Mouse (Mus musculus) liver, postnatal 0 days (tissue): ENCODE measurements around the gene Ablim1.

Source experiments
- CTCF ChIP-seq: sonication (generic); IDR thresholded peaks from 2 replicates; pipeline ENCODE4 v1.5.1; 2016; ENCODE audit warnings: antibody characterized with exemption, low read depth
- EP300 ChIP-seq: IDR thresholded peaks from 2 replicates; pipeline ENCODE4 v1.6.1; 2016; ENCODE audit warnings: antibody characterized with exemption, low read depth, mild to moderate bottlenecking

DNA sequence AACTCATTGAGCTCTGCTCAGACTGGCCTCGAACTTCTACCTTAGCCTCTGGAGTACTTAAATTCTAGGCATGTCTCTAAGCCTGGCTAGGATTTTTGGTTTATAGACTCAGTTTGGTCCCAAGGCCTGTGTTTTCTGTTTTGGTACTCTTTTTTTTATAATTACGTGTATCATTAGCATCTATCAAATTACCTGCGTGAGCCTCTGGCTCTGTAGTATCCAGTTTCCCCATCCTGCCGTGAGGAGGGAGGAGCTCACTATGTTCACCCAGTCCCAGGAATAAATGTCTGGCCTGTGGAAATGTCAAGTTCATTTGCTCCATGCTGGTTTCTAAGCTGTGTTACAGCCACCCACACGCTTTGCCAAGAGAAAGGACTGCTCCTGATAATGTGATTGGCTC is 47.9 kb upstream of the Ablim1 start:
- TF ChIP-seq CTCF (no peak), EP300 (no peak)
